Mouse (Mus musculus): Measurements from ENCODE around the gene Dpp4.

GRCm38 (mm10) chr2:62454033-62454432, 42.0 kb upstream of the Dpp4 start:
- TF ChIP-seq POLR2A (IDR thresholded peaks at IDR 0.05; ENCODE audit: low read depth, low read length) (no peak), CTCF (IDR thresholded peaks at IDR 0.05; ENCODE audit: extremely low read depth, insufficient read depth, insufficient read length, insufficient replicate concordance) (no peak)
